Mouse (Mus musculus): ENCODE data around the gene Hmgb2. TPM values are rescaled to one million over a fixed set of nuclear protein-coding genes. Genes with fewer than 3 reads are reported as not detected.

Gene Hmgb2
- polyA plus RNA-seq (2012; rRNA removed) = 4.0 and 5.8 TPM in 2 replicates

- Histone ChIP-seq H3K4me1 (ENCODE audit: control insufficient read depth, insufficient read depth, low read length) (no peaks in the 10 kb centered on the region; the same call in 1 of the 2 replicates), H3K4me3 (replicated peaks; ENCODE audit: extremely low read depth, low read depth, low read length) (peak within 1 kb of the TSS; percentile 85)
- peak; percentile 99 for DNase-seq
- TF ChIP-seq CTCF (IDR thresholded peaks at IDR 0.05; ENCODE audit: insufficient read depth, low read length) (no peak), POLR2A (IDR thresholded peaks at IDR 0.05; ENCODE audit: borderline replicate concordance, extremely low read depth, low read depth, low read length) (peak; percentile 96)
- under 1% methylated on average over 63 of the region's 63 CpGs for whole genome bisulfite sequencing
Measured at GRCm38 (mm10) chr8:57511316-57512118, at the start of gene Hmgb2. TSS of gene Hmgb2 (plus strand) at chr8:57511907.

GRCm38 (mm10) chr8:57462839-57463238 lies 48.9 kb upstream of the Hmgb2 start:
- DNase-seq = no peak
- H3K4me3 ChIP-seq (replicated peaks; ENCODE audit: extremely low read depth, low read depth, low read length) = no peak overlapping the region
- WGBS = 28% methylated on average over 1 of the region's 1 CpGs
- TF ChIP-seq POLR2A (IDR thresholded peaks at IDR 0.05; ENCODE audit: borderline replicate concordance, extremely low read depth, low read depth, low read length) (no peak), CTCF (IDR thresholded peaks at IDR 0.05; ENCODE audit: insufficient read depth, low read length) (no peak)
- no peaks in the 10 kb centered on the region for H3K4me1 ChIP-seq (ENCODE audit: control insufficient read depth, insufficient read depth, low read length)

- no peak overlapping the region for H3K4me3 ChIP-seq (replicated peaks; ENCODE audit: extremely low read depth, low read depth, low read length)
- WGBS = 73% methylated on average over 3 of the region's 3 CpGs
- TF ChIP-seq CTCF (IDR thresholded peaks at IDR 0.05; ENCODE audit: insufficient read depth, low read length) (no peak), POLR2A (IDR thresholded peaks at IDR 0.05; ENCODE audit: borderline replicate concordance, extremely low read depth, low read depth, low read length) (no peak)
- DNase-seq = no peak
- no peaks in the 10 kb centered on the region for H3K4me1 ChIP-seq (ENCODE audit: control insufficient read depth, insufficient read depth, low read length)
Measured at GRCm38 (mm10) chr8:57463757-57464156, 48.0 kb upstream of the Hmgb2 start.

- Histone ChIP-seq H3K4me3 (replicated peaks; ENCODE audit: extremely low read depth, low read depth, low read length) (no peak overlapping the region), H3K4me1 (ENCODE audit: control insufficient read depth, insufficient read depth, low read length) (no peaks in the 10 kb centered on the region)
- no peak for TF ChIP-seq POLR2A (IDR thresholded peaks at IDR 0.05; ENCODE audit: borderline replicate concordance, extremely low read depth, low read depth, low read length)
- TF ChIP-seq CTCF (IDR thresholded peaks at IDR 0.05; ENCODE audit: insufficient read depth, low read length) = no peak
- 26% methylated on average over 5 of the region's 5 CpGs for WGBS
- peak; percentile 32 for DNase-seq
Measured at GRCm38 (mm10) chr8:57468624-57469023, 43.1 kb upstream of the Hmgb2 start.

GRCm38 (mm10) chr8:57470863-57471262 lies 40.8 kb upstream of the Hmgb2 start:
- Histone ChIP-seq H3K4me3 (replicated peaks; ENCODE audit: extremely low read depth, low read depth, low read length) (no peak overlapping the region), H3K4me1 (ENCODE audit: control insufficient read depth, insufficient read depth, low read length) (no peaks in the 10 kb centered on the region)
- 94% methylated on average over 5 of the region's 5 CpGs for WGBS
- no peak for DNase-seq
- TF ChIP-seq CTCF (IDR thresholded peaks at IDR 0.05; ENCODE audit: insufficient read depth, low read length) (no peak), POLR2A (IDR thresholded peaks at IDR 0.05; ENCODE audit: borderline replicate concordance, extremely low read depth, low read depth, low read length) (no peak)

GRCm38 (mm10) chr8:57473751-57474150 lies 38.0 kb upstream of the Hmgb2 start:
- DNase-seq = no peak
- WGBS = 67% methylated on average over 6 of the region's 6 CpGs
- Histone ChIP-seq H3K4me1 (ENCODE audit: control insufficient read depth, insufficient read depth, low read length) (no peaks in the 10 kb centered on the region), H3K4me3 (replicated peaks; ENCODE audit: extremely low read depth, low read depth, low read length) (no peak overlapping the region)
- no peak for TF ChIP-seq CTCF (IDR thresholded peaks at IDR 0.05; ENCODE audit: insufficient read depth, low read length)
- no peak for TF ChIP-seq POLR2A (IDR thresholded peaks at IDR 0.05; ENCODE audit: borderline replicate concordance, extremely low read depth, low read depth, low read length)

- TF ChIP-seq CTCF (IDR thresholded peaks at IDR 0.05; ENCODE audit: insufficient read depth, low read length) (no peak), POLR2A (IDR thresholded peaks at IDR 0.05; ENCODE audit: borderline replicate concordance, extremely low read depth, low read depth, low read length) (no peak)
- Histone ChIP-seq H3K4me1 (ENCODE audit: control insufficient read depth, insufficient read depth, low read length) (no peaks in the 10 kb centered on the region), H3K4me3 (replicated peaks; ENCODE audit: extremely low read depth, low read depth, low read length) (no peak overlapping the region)
- DNase-seq = no peak
- WGBS = 36% methylated on average over 3 of the region's 3 CpGs
Measured at GRCm38 (mm10) chr8:57478406-57478805, 33.3 kb upstream of the Hmgb2 start.

GRCm38 (mm10) chr8:57479700-57480099 lies 32.0 kb upstream of the Hmgb2 start:
- no peak overlapping the region for H3K4me3 ChIP-seq (replicated peaks; ENCODE audit: extremely low read depth, low read depth, low read length)
- no peaks in the 10 kb centered on the region for H3K4me1 ChIP-seq (ENCODE audit: control insufficient read depth, insufficient read depth, low read length)
- DNase-seq = no peak
- no peak for TF ChIP-seq CTCF (IDR thresholded peaks at IDR 0.05; ENCODE audit: insufficient read depth, low read length)
- no peak for TF ChIP-seq POLR2A (IDR thresholded peaks at IDR 0.05; ENCODE audit: borderline replicate concordance, extremely low read depth, low read depth, low read length)
- 89% methylated on average over 8 of the region's 8 CpGs for WGBS

- no peak for TF ChIP-seq CTCF (IDR thresholded peaks at IDR 0.05; ENCODE audit: insufficient read depth, low read length)
- no peak for TF ChIP-seq POLR2A (IDR thresholded peaks at IDR 0.05; ENCODE audit: borderline replicate concordance, extremely low read depth, low read depth, low read length)
- 81% methylated on average over 4 of the region's 4 CpGs for WGBS
- no peak overlapping the region for H3K4me3 ChIP-seq (replicated peaks; ENCODE audit: extremely low read depth, low read depth, low read length)
- no peak for DNase-seq
- no peaks in the 10 kb centered on the region for H3K4me1 ChIP-seq (ENCODE audit: control insufficient read depth, insufficient read depth, low read length)
Measured at GRCm38 (mm10) chr8:57480606-57481005, 31.1 kb upstream of the Hmgb2 start.

Measured in lung, adult 2 months (tissue).